Mouse (Mus musculus): ENCODE data around the gene Ier3. TPM values are rescaled to one million over a fixed set of nuclear protein-coding genes. Genes with fewer than 3 reads are reported as not detected.

The Ier3 gene
- total RNA-seq (2021), result 1 to 10 TPM; 5.3 to 5.4 TPM
- long read RNA-seq, experiment 1, partial matches to known transcripts, result 4 of 5 reads
- long read RNA-seq, experiment 1, other reads (novel, unspliced or antisense), result 0 of 5 reads
- long read RNA-seq, experiment 2, partial matches to known transcripts, result 0 of 4 reads
- long read RNA-seq, experiment 2, other reads (novel, unspliced or antisense), result 3 of 4 reads

- peak; percentile 77 to 79 for DNase-seq
- intact Hi-C loops (cut with DNase I), result loop anchor here (5.0 kb wide), 1 partner anchor 366 kb away; no protein-coding TSS in a partner anchor
Observed at GRCm38 (mm10) chr17:35821439-35822430, at the start of gene Ier3. Ier3 (plus strand) TSS chr17:35821684.

GRCm38 (mm10) chr17:35776811-35777609 lies 44.5 kb upstream of the Ier3 start:
- intact Hi-C loops (cut with DNase I), result no loop called here

GRCm38 (mm10) chr17:35778965-35779364 lies 42.5 kb upstream of the Ier3 start:
- intact Hi-C loops (cut with DNase I), result no loop called here
- DNase-seq, result no peak

More at GRCm38 (mm10) chr17:35776811-35777609, 44.5 kb upstream of the Ier3 start:
- peak; percentile 77 to 79 for DNase-seq

GRCm38 (mm10) chr17:35779466-35780205 lies 41.8 kb upstream of the Ier3 start:
- intact Hi-C loops (cut with DNase I), result no loop called here
- no peak for DNase-seq

- no peak for DNase-seq
- intact Hi-C loops (cut with DNase I), result no loop called here
Observed at GRCm38 (mm10) chr17:35780362-35780761, 41.1 kb upstream of the Ier3 start.

- intact Hi-C loops (cut with DNase I), result no loop called here
- DNase-seq, result no peak
Observed at GRCm38 (mm10) chr17:35782398-35782797, 39.1 kb upstream of the Ier3 start.

- DNase-seq, result no peak
- intact Hi-C loops (cut with DNase I), result no loop called here
Observed at GRCm38 (mm10) chr17:35782924-35783323, 38.6 kb upstream of the Ier3 start.

- intact Hi-C loops (cut with DNase I), result no loop called here
- no peak for DNase-seq
Observed at GRCm38 (mm10) chr17:35783944-35784343, 37.5 kb upstream of the Ier3 start.

- intact Hi-C loops (cut with DNase I), result no loop called here
- DNase-seq, result no peak
Observed at GRCm38 (mm10) chr17:35785140-35785539, 36.3 kb upstream of the Ier3 start.

GRCm38 (mm10) chr17:35787493-35787892 lies 34.0 kb upstream of the Ier3 start:
- intact Hi-C loops (cut with DNase I), result no loop called here
- no peak for DNase-seq

GRCm38 (mm10) chr17:35788025-35788424 lies 33.5 kb upstream of the Ier3 start:
- DNase-seq, result no peak
- intact Hi-C loops (cut with DNase I), result no loop called here

- no peak for DNase-seq
- intact Hi-C loops (cut with DNase I), result no loop called here
Observed at GRCm38 (mm10) chr17:35790933-35791332, 30.6 kb upstream of the Ier3 start.

GRCm38 (mm10) chr17:35792837-35793236 lies 28.6 kb upstream of the Ier3 start:
- intact Hi-C loops (cut with DNase I), result no loop called here
- DNase-seq, result no peak

GRCm38 (mm10) chr17:35795099-35795498 lies 26.4 kb upstream of the Ier3 start:
- intact Hi-C loops (cut with DNase I), result no loop called here
- DNase-seq, result no peak

- intact Hi-C loops (cut with DNase I), result no loop called here
Observed at GRCm38 (mm10) chr17:35795656-35796055, 25.8 kb upstream of the Ier3 start.

GRCm38 (mm10) chr17:35796835-35797234 lies 24.6 kb upstream of the Ier3 start:
- intact Hi-C loops (cut with DNase I), result no loop called here
- no peak for DNase-seq

More at GRCm38 (mm10) chr17:35795656-35796055, 25.8 kb upstream of the Ier3 start:
- DNase-seq, result no peak

GRCm38 (mm10) chr17:35800905-35801304 lies 20.6 kb upstream of the Ier3 start:
- DNase-seq, result no peak
- intact Hi-C loops (cut with DNase I), result loop anchor here (5.0 kb wide), 1 partner anchor 59 kb away; no protein-coding TSS in a partner anchor

GRCm38 (mm10) chr17:35803020-35803419 lies 18.5 kb upstream of the Ier3 start:
- DNase-seq, result no peak
- intact Hi-C loops (cut with DNase I), result loop anchor here (5.0 kb wide), 1 partner anchor 61 kb away; no protein-coding TSS in a partner anchor

GRCm38 (mm10) chr17:35803858-35804399 lies 17.6 kb upstream of the Ier3 start:
- intact Hi-C loops (cut with DNase I), result loop anchor here (5.0 kb wide), 1 partner anchor 62 kb away; no protein-coding TSS in a partner anchor
- DNase-seq, result no peak

Data from gastrocnemius, postnatal 36 days (tissue).